Mouse (Mus musculus) cerebellum, postnatal 14 days (tissue): ENCODE results near the gene Apoe.

Experiments
- DNase-seq, 2 experiments: peaks; one replicate each; pipeline ENCODE4 v3.0.0; 2021; ENCODE audit warnings: mixed read lengths in 2 of 2

The Apoe gene

GRCm38 (mm10) chr7:19663940-19664339 is 35.0 kb downstream of the Apoe start:
- peak; percentile 20 to 23 for DNase-seq

GRCm38 (mm10) chr7:19652614-19653013 is 46.4 kb downstream of the Apoe start:
- DNase-seq = no peak

- no peak for DNase-seq
These were observed 47.8 kb downstream of the Apoe start for GRCm38 (mm10) chr7:19651063-19651786.
